Mouse (Mus musculus): ENCODE data around the gene Recql5.

Gene Recql5

GRCm38 (mm10) chr11:115939690-115940329 is 6.5 kb upstream of the Recql5 start:
- peak; percentile 56 to 68 for DNase-seq (ENCODE audit: low spot score in 2 of 2)

DNA sequence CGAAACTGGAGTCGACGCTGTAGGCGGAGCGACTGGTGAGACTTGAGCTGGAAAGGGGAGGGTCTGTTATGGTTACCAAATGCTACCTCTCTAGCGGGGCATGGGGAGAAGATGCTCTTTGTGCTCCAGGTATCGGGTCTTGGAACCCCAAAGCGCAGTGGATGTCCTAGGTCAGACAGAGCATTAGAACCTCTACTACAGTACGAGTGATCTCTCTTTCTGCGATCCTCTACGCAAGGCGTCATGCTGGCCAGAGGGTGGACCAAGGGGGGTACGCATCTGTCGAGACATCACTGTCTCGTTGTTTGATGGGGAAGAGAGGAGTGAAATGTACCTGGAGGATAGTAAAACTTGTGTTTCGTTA is 452 bp upstream of the Recql5 start:
- no peak for DNase-seq (ENCODE audit: low spot score in 2 of 2)

GRCm38 (mm10) chr11:115931235-115931634 is 2.0 kb downstream of the Recql5 start:
- no peak for DNase-seq (ENCODE audit: low spot score in 2 of 2)

DNA sequence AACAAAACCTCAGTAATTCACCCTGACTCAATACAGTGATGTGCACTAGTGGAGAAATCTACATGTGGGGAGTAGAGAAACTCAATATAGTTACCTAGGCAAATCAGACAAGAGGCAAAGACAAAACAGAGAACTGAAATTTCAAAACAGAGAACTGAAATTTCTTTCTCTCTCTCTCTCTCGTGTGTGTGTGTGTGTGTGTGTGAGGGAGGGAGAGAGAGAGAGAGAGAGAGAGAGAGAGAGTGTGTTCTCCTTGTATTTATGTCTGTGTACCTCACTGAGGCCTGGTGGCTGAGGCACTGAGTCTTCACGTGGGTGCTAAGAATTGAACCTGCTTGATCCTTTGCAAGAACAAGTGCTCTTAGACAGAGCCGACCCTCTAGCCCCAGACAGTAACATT is 3.5 kb downstream of the Recql5 start:
- peak in 1 of 2 experiments; percentile 29 for DNase-seq (ENCODE audit: low spot score in 2 of 2)

DNA sequence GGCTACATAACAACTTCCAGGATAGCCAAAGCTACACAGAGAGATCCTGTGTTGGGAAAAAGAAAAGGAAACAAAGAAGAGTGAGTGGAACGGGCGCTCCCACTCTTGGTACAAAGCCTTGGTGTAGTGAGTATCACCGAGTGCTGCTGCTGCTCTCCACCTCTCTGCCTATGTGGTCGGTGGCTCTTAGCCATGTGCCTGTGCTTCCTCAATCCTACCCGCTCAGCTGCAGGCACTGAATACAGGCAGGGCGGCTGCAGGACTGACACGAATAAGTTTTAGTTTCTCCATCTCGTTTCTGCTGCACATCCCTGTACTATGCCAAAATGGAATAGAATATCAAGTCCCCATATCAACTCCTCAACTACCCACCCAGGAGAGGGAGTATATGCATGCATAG is 4.2 kb downstream of the Recql5 start:
- peak in 1 of 2 experiments; percentile 26 for DNase-seq (ENCODE audit: low spot score in 2 of 2)

- no peak for DNase-seq (ENCODE audit: low spot score in 2 of 2)
Measured at GRCm38 (mm10) chr11:115921986-115922385, 11.3 kb downstream of the Recql5 start.

GRCm38 (mm10) chr11:115920110-115920818 is 13.0 kb downstream of the Recql5 start:
- DNase-seq (ENCODE audit: low spot score in 2 of 2) = peak in 1 of 2 experiments; percentile 51

DNA sequence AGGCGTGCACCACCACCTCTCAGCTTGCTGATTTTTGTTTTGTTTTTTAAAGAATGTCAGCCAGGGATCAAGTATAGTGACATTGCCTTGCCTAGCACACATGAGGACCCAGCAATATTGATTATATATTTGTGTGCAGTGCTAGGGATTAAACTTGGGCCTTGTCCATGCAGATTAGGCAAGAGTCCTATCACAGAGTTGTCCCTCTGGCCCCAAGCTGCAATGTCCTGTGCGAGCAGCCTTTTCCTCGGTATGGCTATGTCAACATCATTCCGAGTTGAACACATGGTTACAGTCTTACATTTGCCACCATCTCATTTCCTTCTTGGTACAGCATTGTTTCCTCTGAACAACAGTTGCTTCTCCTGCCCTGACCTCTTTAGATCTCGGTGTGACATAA is 14.2 kb downstream of the Recql5 start:
- DNase-seq (ENCODE audit: low spot score in 2 of 2) = no peak

- DNase-seq (ENCODE audit: low spot score in 2 of 2) = no peak
Measured at GRCm38 (mm10) chr11:115918637-115919036, 14.6 kb downstream of the Recql5 start.

- DNase-seq (ENCODE audit: low spot score in 2 of 2) = no peak
Measured at GRCm38 (mm10) chr11:115916579-115916978, 16.7 kb downstream of the Recql5 start.

- no peak for DNase-seq (ENCODE audit: low spot score in 2 of 2)
Measured at GRCm38 (mm10) chr11:115911632-115912376, 21.5 kb downstream of the Recql5 start, which contains the start of gene Smim6. TSS of gene Smim6 (plus strand) at chr11:115912017.

- no peak for DNase-seq (ENCODE audit: low spot score in 2 of 2)
Measured at GRCm38 (mm10) chr11:115911134-115911561, 22.1 kb downstream of the Recql5 start.

DNA sequence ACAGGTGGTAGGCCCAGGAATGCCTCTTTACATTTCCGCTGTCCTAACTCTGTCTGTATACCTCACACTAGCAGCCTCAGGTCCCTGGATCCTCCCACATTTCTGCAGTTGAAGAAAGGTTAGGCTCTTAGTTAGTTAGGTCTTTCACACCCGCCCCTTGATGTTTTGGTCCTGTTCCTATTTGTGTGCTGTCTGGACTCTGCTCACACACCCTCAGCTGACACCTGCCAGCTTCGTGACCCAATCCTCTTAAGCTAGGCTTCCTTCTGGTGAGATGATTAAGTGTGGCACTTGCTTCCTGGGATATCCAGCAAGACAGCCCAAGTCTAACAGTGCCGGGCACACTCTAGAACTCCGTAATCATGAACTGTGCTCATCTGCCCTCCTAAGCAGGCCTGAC is 26.8 kb downstream of the Recql5 start:
- no peak for DNase-seq (ENCODE audit: low spot score in 2 of 2)

DNA sequence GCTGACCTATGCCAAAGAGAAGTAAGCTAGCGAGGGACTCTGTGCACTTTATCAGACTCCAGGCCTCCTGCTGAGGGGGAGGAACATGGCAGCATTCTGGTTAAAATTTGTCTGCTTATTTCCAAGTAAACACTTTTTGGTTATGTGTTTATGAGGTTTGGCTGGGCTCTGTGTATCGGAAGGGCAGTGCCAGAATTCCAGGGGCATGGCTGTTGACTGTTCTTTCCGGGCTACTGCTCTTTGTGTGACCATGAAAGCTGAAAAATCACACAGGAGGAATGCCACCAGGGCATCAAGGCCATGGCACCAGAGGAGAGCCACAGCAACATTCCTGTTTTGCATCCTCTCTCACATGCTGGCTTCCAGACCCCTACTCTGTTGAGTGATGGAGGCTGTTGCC is 27.2 kb downstream of the Recql5 start:
- DNase-seq (ENCODE audit: low spot score in 2 of 2) = no peak

DNA sequence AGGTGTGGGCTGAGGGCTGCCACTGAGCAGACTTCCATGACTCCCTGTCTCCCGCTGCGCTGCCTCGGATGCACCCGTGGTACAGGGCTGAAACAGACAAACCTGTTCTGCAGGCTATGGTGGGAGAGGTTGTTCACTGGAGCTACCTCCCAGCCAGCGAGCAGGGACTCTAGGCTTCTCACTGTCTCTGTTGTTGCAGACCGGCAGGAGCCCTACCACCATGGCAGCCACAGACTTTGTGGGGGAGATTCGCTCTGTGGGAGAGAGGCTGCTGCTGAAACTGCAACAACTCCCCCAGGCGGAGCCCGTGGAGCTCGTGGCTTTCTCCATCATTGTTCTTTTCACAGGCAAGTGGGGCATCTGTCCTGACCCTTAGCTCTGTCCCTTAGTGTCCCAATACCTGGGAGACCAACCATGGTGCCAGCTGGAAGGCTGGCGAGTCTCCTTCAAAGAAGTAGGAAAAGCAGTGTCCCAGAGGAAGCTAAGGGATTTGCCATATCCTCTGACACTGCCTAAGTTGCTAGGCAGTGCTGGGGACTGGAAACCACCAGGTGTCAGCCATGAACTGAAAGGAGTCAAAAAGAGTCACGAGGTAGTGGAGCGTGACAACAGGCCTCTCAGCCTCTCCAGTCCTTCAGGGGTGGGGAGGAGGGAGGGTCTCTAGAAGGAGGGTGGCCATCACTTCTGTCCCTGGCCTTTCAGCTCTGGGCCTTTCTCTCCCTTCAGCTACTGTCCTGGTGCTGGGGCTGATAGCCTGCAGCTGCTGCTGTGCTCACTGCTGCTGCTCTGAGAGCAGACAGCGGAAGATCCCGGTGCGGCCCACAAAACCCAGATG is 28.1 kb downstream of the Recql5 start:
- no peak for DNase-seq (ENCODE audit: low spot score in 2 of 2)

GRCm38 (mm10) chr11:115904231-115904955 is 28.9 kb downstream of the Recql5 start:
- no peak for DNase-seq (ENCODE audit: low spot score in 2 of 2)

- DNase-seq (ENCODE audit: low spot score in 2 of 2) = no peak
Measured at GRCm38 (mm10) chr11:115903384-115904230, 29.7 kb downstream of the Recql5 start.

DNA sequence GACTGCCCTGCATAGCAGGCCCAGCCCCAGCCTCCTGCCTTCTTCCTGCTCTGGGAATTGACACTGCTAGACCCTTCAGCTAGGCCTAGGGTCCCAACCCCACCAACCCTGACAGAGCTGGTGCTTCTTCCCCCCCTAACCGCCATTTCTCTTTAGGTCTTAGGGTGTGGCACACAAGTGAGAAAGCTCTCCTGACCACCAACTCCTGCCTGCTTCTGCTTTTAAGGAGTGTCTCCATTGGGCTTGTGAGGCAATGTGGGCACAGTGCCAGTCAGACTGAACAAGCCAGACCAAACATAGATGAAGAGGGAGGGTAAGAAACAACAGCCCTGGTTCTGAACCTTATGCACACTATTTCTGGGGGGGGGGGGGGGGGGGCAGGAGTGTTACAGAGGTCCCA is 30.4 kb downstream of the Recql5 start:
- peak in 1 of 2 experiments; percentile 37 for DNase-seq (ENCODE audit: low spot score in 2 of 2)

- DNase-seq (ENCODE audit: low spot score in 2 of 2) = no peak
Measured at GRCm38 (mm10) chr11:115902177-115902576, 31.1 kb downstream of the Recql5 start.
